Mouse (Mus musculus): ENCODE data around the gene Psmf1.

DNA sequence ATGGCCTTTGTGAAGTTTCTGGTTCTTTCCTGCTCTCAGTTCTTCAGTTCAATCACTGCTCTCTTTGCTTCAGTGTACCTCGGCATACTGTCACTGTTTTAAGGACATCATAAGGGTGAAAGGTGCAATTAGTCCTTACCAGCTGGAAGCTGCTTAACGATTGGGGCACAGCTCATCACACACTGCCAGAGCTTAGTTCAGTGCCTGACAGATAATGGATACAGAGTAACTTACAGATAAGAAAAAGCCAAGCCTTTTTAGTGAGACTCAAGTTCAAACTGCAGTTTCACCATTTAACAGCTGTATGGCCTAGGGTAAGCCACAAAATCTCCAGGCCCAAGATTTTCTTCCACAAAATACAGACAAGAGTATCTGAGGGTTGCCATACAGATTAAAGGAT is 19.9 kb downstream of the Psmf1 start:
- no peak for TF ChIP-seq CTCF (IDR thresholded peaks at IDR 0.05; ENCODE audit: low read depth)
- no peak for TF ChIP-seq EP300 (optimal IDR thresholded peaks at IDR 0.05)

All from stomach, postnatal 0 days (tissue).